Mouse (Mus musculus): ENCODE data around the gene Hist2h2be. TPM values are rescaled to one million over a fixed set of nuclear protein-coding genes. Genes with fewer than 3 reads are reported as not detected.
A peak's percentile ranks its signal among the peaks of the same experiment; 100 is the strongest.
"Not testable (repeated sequence)": the region's sequence is repeated elsewhere in the genome, so short reads cannot be mapped to it uniquely, and the experiment has no call there.

The Hist2h2be gene
- polyA plus RNA-seq, 1 experiment: 1.3 TPM

DNA sequence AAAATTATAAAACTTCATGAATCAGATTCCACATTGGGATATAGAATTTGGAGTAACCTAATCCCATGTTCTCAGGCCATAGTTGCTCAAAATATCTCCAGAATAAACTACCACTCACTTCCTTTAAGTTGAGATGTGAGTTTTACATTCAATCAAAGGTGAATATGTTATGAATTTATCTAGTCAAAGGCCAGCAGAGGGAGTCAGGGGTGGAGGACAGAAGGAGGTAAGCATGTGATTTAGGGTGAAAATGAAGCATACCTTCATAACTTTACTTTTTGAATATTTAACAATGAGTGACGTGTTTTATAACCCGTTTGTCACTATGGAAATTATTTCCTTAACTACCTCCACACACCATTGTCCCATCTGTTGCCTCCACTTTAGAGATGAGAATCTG is 14.0 kb downstream of the Hist2h2be start:
- no peaks in the 10 kb centered on the region for H3K4me1 ChIP-seq (ENCODE audit: control insufficient read depth, insufficient read depth, low read length)
- H3K4me3 ChIP-seq (ENCODE audit: low read depth, low read length): no peak overlapping the region
- H3K27me3 ChIP-seq (ENCODE audit: control insufficient read depth, insufficient read depth, low read length, poor library complexity, severe bottlenecking): no peaks in the 10 kb centered on the region
- TF ChIP-seq CTCF (IDR thresholded peaks at IDR 0.05; ENCODE audit: low read depth, low read length) (no peak), EP300 (IDR thresholded peaks at IDR 0.05; ENCODE audit: insufficient read depth, low read depth, low read length) (no peak), POLR2A (IDR thresholded peaks at IDR 0.05; ENCODE audit: insufficient read depth, low read length) (no peak)
- no peak overlapping the region for H3K9ac ChIP-seq (ENCODE audit: low read depth, poor library complexity, severe bottlenecking)
- peaks cover 2% of the 10 kb centered on the region; the same call in 1 of the 2 replicates for H3K36me3 ChIP-seq (ENCODE audit: control insufficient read depth, insufficient read depth, low read length, poor library complexity, severe bottlenecking)
- H3K27ac ChIP-seq (ENCODE audit: insufficient read depth, low read length): no peak overlapping the region
- H3K9me3 ChIP-seq (replicated peaks; ENCODE audit: control insufficient read depth, insufficient read depth, low read length, poor library complexity, severe bottlenecking): no peaks in the 10 kb centered on the region

- H3K36me3 ChIP-seq (ENCODE audit: control insufficient read depth, insufficient read depth, low read length, poor library complexity, severe bottlenecking): peaks cover 2% of the 10 kb centered on the region; the same call in 1 of the 2 replicates
- H3K27ac ChIP-seq (ENCODE audit: insufficient read depth, low read length): no peak overlapping the region
- H3K27me3 ChIP-seq (ENCODE audit: control insufficient read depth, insufficient read depth, low read length, poor library complexity, severe bottlenecking): no peaks in the 10 kb centered on the region
- H3K9me3 ChIP-seq (replicated peaks; ENCODE audit: control insufficient read depth, insufficient read depth, low read length, poor library complexity, severe bottlenecking): no peaks in the 10 kb centered on the region
- H3K9ac ChIP-seq (ENCODE audit: low read depth, poor library complexity, severe bottlenecking): no peak overlapping the region
- H3K4me1 ChIP-seq (ENCODE audit: control insufficient read depth, insufficient read depth, low read length): no peaks in the 10 kb centered on the region
- TF ChIP-seq POLR2A (IDR thresholded peaks at IDR 0.05; ENCODE audit: insufficient read depth, low read length) (no peak), EP300 (IDR thresholded peaks at IDR 0.05; ENCODE audit: insufficient read depth, low read depth, low read length) (no peak), CTCF (IDR thresholded peaks at IDR 0.05; ENCODE audit: low read depth, low read length) (no peak)
- no peak overlapping the region for H3K4me3 ChIP-seq (ENCODE audit: low read depth, low read length)
Observed at GRCm38 (mm10) chr3:96235836-96236235, 14.9 kb downstream of the Hist2h2be start.

- H3K4me1 ChIP-seq (ENCODE audit: control insufficient read depth, insufficient read depth, low read length): no peaks in the 10 kb centered on the region
- peaks cover 2% of the 10 kb centered on the region; the same call in 1 of the 2 replicates for H3K36me3 ChIP-seq (ENCODE audit: control insufficient read depth, insufficient read depth, low read length, poor library complexity, severe bottlenecking)
- no peak overlapping the region for H3K27ac ChIP-seq (ENCODE audit: insufficient read depth, low read length)
- H3K4me3 ChIP-seq (ENCODE audit: low read depth, low read length): peak overlapping the region; percentile 93
- H3K27me3 ChIP-seq (ENCODE audit: control insufficient read depth, insufficient read depth, low read length, poor library complexity, severe bottlenecking): no peaks in the 10 kb centered on the region
- peak overlapping the region; percentile 100 for H3K9ac ChIP-seq (ENCODE audit: low read depth, poor library complexity, severe bottlenecking)
- no peaks in the 10 kb centered on the region for H3K9me3 ChIP-seq (replicated peaks; ENCODE audit: control insufficient read depth, insufficient read depth, low read length, poor library complexity, severe bottlenecking)
- TF ChIP-seq EP300 (IDR thresholded peaks at IDR 0.05; ENCODE audit: insufficient read depth, low read depth, low read length): no peak
- no peak for TF ChIP-seq POLR2A (IDR thresholded peaks at IDR 0.05; ENCODE audit: insufficient read depth, low read length)
- no peak for TF ChIP-seq CTCF (IDR thresholded peaks at IDR 0.05; ENCODE audit: low read depth, low read length)
Observed at GRCm38 (mm10) chr3:96236834-96237334, 16.0 kb downstream of the Hist2h2be start.

DNA sequence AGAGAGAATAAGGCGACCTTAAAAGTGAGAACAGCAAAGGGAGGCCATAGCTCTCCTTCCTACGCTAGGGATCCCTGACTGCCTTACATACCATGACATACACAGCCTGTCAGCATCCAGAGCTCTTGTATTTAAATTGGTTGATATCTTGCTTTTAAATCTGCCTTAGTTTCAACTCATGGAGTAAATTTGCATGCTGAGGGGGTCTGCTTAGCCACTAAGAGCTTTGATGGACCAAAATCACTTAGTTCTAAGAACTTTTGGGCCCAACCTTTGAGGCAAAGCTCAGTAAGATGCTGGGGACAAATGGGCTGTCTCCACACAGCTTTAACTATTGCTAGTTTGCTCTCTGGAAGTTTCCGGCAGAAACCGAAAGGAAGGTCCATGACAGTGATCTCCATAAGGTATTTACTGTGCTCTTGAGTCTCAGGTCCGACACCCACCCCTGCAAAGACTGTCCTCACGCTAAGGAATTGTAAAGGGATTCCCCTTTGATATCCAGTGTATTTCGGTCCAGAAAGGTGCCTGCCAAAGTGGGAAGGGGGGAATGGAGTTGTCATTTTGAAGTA is 16.5 kb downstream of the Hist2h2be start:
- Histone ChIP-seq H3K9ac (ENCODE audit: low read depth, poor library complexity, severe bottlenecking) (peak overlapping the region; percentile 100), H3K27me3 (ENCODE audit: control insufficient read depth, insufficient read depth, low read length, poor library complexity, severe bottlenecking) (no peaks in the 10 kb centered on the region), H3K4me3 (ENCODE audit: low read depth, low read length) (peak overlapping the region; percentile 93), H3K4me1 (ENCODE audit: control insufficient read depth, insufficient read depth, low read length) (no peaks in the 10 kb centered on the region), H3K27ac (ENCODE audit: insufficient read depth, low read length) (peak overlapping the region; percentile 96; the same call in 1 of the 2 replicates), H3K36me3 (ENCODE audit: control insufficient read depth, insufficient read depth, low read length, poor library complexity, severe bottlenecking) (peaks cover 2% of the 10 kb centered on the region; the same call in 1 of the 2 replicates), H3K9me3 (replicated peaks; ENCODE audit: control insufficient read depth, insufficient read depth, low read length, poor library complexity, severe bottlenecking) (no peaks in the 10 kb centered on the region)
- TF ChIP-seq POLR2A (IDR thresholded peaks at IDR 0.05; ENCODE audit: insufficient read depth, low read length) (no peak), CTCF (IDR thresholded peaks at IDR 0.05; ENCODE audit: low read depth, low read length) (no peak), EP300 (IDR thresholded peaks at IDR 0.05; ENCODE audit: insufficient read depth, low read depth, low read length) (no peak)

DNA sequence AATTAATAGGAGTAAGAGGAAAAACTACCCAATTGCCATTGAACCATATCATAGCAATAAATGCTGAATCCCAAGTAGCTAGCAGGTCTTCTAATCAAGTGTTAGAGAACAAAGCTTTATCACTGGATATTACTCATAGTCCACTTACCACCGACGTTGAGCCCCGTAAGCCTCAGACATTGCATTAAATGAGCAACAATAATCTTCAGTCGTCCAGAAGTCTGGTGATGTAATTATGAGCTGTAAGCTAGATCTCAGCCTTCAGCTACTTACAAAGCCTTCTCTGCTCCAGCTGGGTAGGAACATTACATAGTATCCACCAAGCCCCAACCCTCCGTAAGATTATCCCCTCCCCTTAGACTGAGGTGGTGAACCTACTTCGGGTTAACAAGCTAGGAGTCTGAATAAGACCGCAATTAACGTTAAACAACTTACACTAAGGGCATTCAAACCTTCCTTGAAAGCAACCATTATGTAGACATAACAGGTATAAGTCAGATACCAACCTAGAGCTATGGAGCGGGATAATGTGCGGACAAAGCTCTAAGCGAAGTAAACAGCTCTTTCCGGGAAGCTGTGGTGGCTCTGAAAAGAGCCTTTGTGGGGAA is 17.1 kb downstream of the Hist2h2be start:
- H3K27ac ChIP-seq (ENCODE audit: insufficient read depth, low read length): peak overlapping the region; percentile 96
- no peaks in the 10 kb centered on the region for H3K4me1 ChIP-seq (ENCODE audit: control insufficient read depth, insufficient read depth, low read length)
- no peaks in the 10 kb centered on the region for H3K27me3 ChIP-seq (ENCODE audit: control insufficient read depth, insufficient read depth, low read length, poor library complexity, severe bottlenecking)
- peaks cover 2% of the 10 kb centered on the region; the same call in 1 of the 2 replicates for H3K36me3 ChIP-seq (ENCODE audit: control insufficient read depth, insufficient read depth, low read length, poor library complexity, severe bottlenecking)
- peak overlapping the region; percentile 100 for H3K9ac ChIP-seq (ENCODE audit: low read depth, poor library complexity, severe bottlenecking)
- H3K4me3 ChIP-seq (ENCODE audit: low read depth, low read length): peak overlapping the region; percentile 93
- H3K9me3 ChIP-seq (replicated peaks; ENCODE audit: control insufficient read depth, insufficient read depth, low read length, poor library complexity, severe bottlenecking): no peaks in the 10 kb centered on the region
- no peak for TF ChIP-seq CTCF (IDR thresholded peaks at IDR 0.05; ENCODE audit: low read depth, low read length)
- peak; percentile 61 for TF ChIP-seq POLR2A (IDR thresholded peaks at IDR 0.05; ENCODE audit: insufficient read depth, low read length)

- Histone ChIP-seq H3K9ac (ENCODE audit: low read depth, poor library complexity, severe bottlenecking) (peak within 1 kb of the TSS; percentile 100), H3K27ac (ENCODE audit: insufficient read depth, low read length) (peak within 1 kb of the TSS; percentile 96), H3K4me3 (ENCODE audit: low read depth, low read length) (peak within 1 kb of the TSS; percentile 93)
- not testable (repeated sequence) for H3K9me3 ChIP-seq (replicated peaks; ENCODE audit: control insufficient read depth, insufficient read depth, low read length, poor library complexity, severe bottlenecking); H3K4me1 ChIP-seq (ENCODE audit: control insufficient read depth, insufficient read depth, low read length); H3K27me3 ChIP-seq (ENCODE audit: control insufficient read depth, insufficient read depth, low read length, poor library complexity, severe bottlenecking); H3K36me3 ChIP-seq (ENCODE audit: control insufficient read depth, insufficient read depth, low read length, poor library complexity, severe bottlenecking)
Observed at GRCm38 (mm10) chr3:96238954-96239793, 18.3 kb downstream of the Hist2h2be start, which contains the start of gene Hist2h3c2. Gene Hist2h3c2 (minus strand): TSS chr3:96239127.

DNA sequence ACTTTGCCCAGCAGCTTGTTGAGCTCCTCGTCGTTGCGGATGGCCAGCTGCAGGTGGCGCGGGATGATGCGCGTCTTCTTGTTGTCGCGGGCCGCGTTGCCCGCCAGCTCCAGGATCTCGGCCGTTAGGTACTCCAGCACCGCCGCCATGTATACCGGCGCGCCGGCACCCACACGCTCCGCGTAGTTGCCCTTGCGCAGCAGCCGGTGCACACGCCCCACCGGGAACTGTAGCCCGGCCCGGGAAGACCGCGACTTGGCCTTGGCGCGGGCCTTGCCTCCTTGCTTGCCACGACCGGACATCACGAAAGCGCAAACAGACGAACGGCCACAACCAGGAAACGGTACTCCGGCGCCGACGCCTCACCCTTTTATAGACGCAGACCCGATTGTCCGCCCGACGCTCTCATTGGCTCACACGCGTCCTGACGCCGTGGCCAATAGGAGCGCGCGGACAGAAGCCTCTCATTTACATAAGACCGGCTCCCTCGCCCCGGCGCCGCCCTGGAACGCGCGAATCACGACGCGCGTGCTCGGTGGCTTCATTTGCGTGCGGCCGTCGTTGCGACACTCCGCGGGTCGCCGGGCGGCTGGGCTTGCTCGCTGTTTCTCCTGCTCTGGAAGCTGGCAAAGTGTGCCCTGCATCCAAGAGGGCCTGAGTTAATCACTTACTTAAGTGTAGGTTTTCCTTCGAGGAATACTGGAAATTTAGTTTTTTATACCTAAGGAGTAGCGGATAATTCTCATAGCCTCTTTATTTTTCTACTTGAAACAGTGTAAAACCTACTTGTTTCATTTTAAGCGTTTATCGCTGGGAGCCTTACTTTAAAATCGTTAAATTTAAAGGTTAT is 19.3 kb downstream of the Hist2h2be start, which contains the start of gene Hist2h2aa2:
Hist2h2aa2 (minus strand) TSS at position 328 of the 850 bp plus-strand sequence.
- peak within 1 kb of the TSS; percentile 85 for H3K4me3 ChIP-seq (ENCODE audit: low read depth, low read length)
- H3K4me1 ChIP-seq (ENCODE audit: control insufficient read depth, insufficient read depth, low read length); H3K27me3 ChIP-seq (ENCODE audit: control insufficient read depth, insufficient read depth, low read length, poor library complexity, severe bottlenecking); H3K9me3 ChIP-seq (replicated peaks; ENCODE audit: control insufficient read depth, insufficient read depth, low read length, poor library complexity, severe bottlenecking); H3K36me3 ChIP-seq (ENCODE audit: control insufficient read depth, insufficient read depth, low read length, poor library complexity, severe bottlenecking): not testable (repeated sequence)
- peak within 1 kb of the TSS; percentile 94 for H3K9ac ChIP-seq (ENCODE audit: low read depth, poor library complexity, severe bottlenecking)
- H3K27ac ChIP-seq (ENCODE audit: insufficient read depth, low read length): peak within 1 kb of the TSS; percentile 89

Data from ES-Bruce4 (cell line).